In genomic region chr6:6202451-6202850, GRCm38 (mm10) we compare ENCODE assay signal across 18 mouse cellular contexts.
"Had no signal": no experiment of that assay in that cellular context is flagged by ENCODE, and none has a peak within 500 bp of the region (broad histone marks: within the 10 kb centered on the region; RNA-seq: fewer than 3 reads in every experiment).

No protein-coding gene starts in this region.

- H3K27me3 ChIP-seq: limb, embryonic 12.5 days; lung, embryonic 15.5 days; megakaryocyte, embryonic 14.5 days; neural tube, embryonic 13.5 days had no signal

- H3K9ac ChIP-seq: limb, embryonic 12.5 days; liver, embryonic 14.5 days; lung, embryonic 15.5 days; neural tube, embryonic 13.5 days had no signal

- ATAC-seq: hindbrain, embryonic 16.5 days; inflammation-experienced regulatory T-cells, adult 6 months; intestine, postnatal 0 days; midbrain, embryonic 16.5 days had no signal

- H3K4me1 ChIP-seq: lung, embryonic 15.5 days; neural tube, embryonic 13.5 days had no signal

- H3K27ac ChIP-seq: limb, embryonic 12.5 days; liver, embryonic 14.5 days; lung, embryonic 15.5 days; macrophage; neural tube, embryonic 13.5 days had no signal

- H3K9me3 ChIP-seq: limb, embryonic 12.5 days; lung, embryonic 15.5 days; neural tube, embryonic 13.5 days had no signal

- DNase-seq: layer of hippocampus, adult 9-11 months; lung, postnatal 14 days; retina, postnatal 1 day; right cerebral cortex, postnatal 4 days; spleen, adult 18-20 months; thymus, adult 18-20 months; thymus, postnatal 25 days had no signal

- H3K4me2 ChIP-seq: limb, embryonic 12.5 days; lung, embryonic 15.5 days; midbrain, embryonic 11.5 days; neural tube, embryonic 13.5 days had no signal

- H3K36me3 ChIP-seq: lung, embryonic 15.5 days; neural tube, embryonic 13.5 days had no signal

- H3K4me3 ChIP-seq: limb, embryonic 12.5 days; lung, embryonic 15.5 days; megakaryocyte, embryonic 14.5 days; neural tube, embryonic 13.5 days had no signal
